Mouse (Mus musculus) neural tube, embryonic 13.5 days (tissue): ENCODE data around the gene Fan1. TPM values are rescaled to one million over a fixed set of nuclear protein-coding genes. Genes with fewer than 3 reads are reported as not detected.

Source experiments
- ATAC-seq: fragments of 200-750 bp; cut with Nextera tagmentation; 2 replicates; pipeline ENCODE4 v1.8.0; 2017; ENCODE audit warnings: low read depth, mild to moderate bottlenecking, moderate TSS enrichment, moderate library complexity
- H3K27ac ChIP-seq: fragments of 300-500 bp; sonication (generic); replicated peaks from 2 replicates; pipeline ENCODE4 v1.5.1; 2015; ENCODE audit warnings: moderate library complexity, mild to moderate bottlenecking, inconsistent platforms
- H3K27me3 ChIP-seq: fragments of 300-500 bp; sonication (generic); 2 replicates; pipeline ENCODE4 v1.6.1; 2015; ENCODE audit warnings: mild to moderate bottlenecking, inconsistent platforms
- H3K36me3 ChIP-seq: fragments of 300-500 bp; sonication (generic); 2 replicates; pipeline ENCODE4 v1.6.1; 2015; ENCODE audit warnings: mild to moderate bottlenecking, inconsistent platforms
- H3K4me1 ChIP-seq: fragments of 300-500 bp; sonication (generic); replicated peaks from 2 replicates; pipeline ENCODE4 v1.6.1; 2015; ENCODE audit warnings: inconsistent platforms
- H3K4me2 ChIP-seq: fragments of 300-500 bp; sonication (generic); 2 replicates; pipeline ENCODE4 v1.6.1; 2015; ENCODE audit warnings: inconsistent platforms, mild to moderate bottlenecking, moderate library complexity
- H3K4me3 ChIP-seq: fragments of 300-500 bp; sonication (generic); 2 replicates; pipeline ENCODE4 v1.5.1; 2015; ENCODE audit warnings: mild to moderate bottlenecking, inconsistent platforms
- H3K9ac ChIP-seq: fragments of 300-500 bp; sonication (generic); 2 replicates; pipeline ENCODE4 v1.6.1; 2015; ENCODE audit warnings: moderate library complexity, mild to moderate bottlenecking, inconsistent platforms
- H3K9me3 ChIP-seq: fragments of 300-500 bp; sonication (generic); 2 replicates; pipeline ENCODE4 v1.6.1; 2016; ENCODE audit warnings: inconsistent platforms
- WGBS: fragments of 180-500 bp; shearing (Covaris S2); methylation state at CpG from one replicate; pipeline ENCODE4 v1.1.7; 2015; 5-methylcytosine and 5-hydroxymethylcytosine counted together
- polyA plus RNA-seq: library from polyadenylated mRNA; unstranded; fragments of >200 nt; fragmentation: Nextera tagmentation; extraction: Ambion mirVana; gene quantifications from 2 replicates; pipeline ENCODE4 v1.2.1, GENCODE M21; 2015

The Fan1 gene
- polyA plus RNA-seq, 1 experiment from 2014 or later, result 7.5 TPM

DNA sequence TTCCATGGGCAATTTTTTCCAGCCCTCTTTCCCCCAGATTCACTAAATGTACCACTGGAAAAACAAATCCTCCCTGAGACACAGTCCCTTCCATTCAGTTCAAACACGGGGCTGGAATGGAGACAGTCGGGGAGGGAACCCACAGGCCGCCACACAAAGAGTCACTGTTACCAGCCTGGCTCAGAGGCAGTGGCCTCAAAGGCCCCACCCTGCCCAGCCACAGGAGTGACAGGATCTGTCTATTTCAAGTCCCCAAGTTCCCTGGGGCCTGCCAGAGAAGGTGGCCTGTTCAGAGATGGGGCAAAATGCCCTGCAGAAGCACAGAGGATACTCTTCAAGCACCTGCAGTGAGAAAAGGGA, 13.3 kb downstream of the Fan1 start:
- Histone ChIP-seq H3K27me3 (no peaks in the 10 kb centered on the region), H3K27ac (peak overlapping the region; percentile 9), H3K9me3 (no peaks in the 10 kb centered on the region), H3K9ac (no peak overlapping the region), H3K4me3 (no peak overlapping the region), H3K4me1 (0 out of 2 replicates have a peak, but pooled peaks cover 3% of the 10 kb centered on the region), H3K36me3 (peaks cover 87% of the 10 kb centered on the region), H3K4me2 (no peak overlapping the region)
- ATAC-seq, result peak; percentile 59; the same call in 1 of the 2 replicates
- 44% methylated on average over 3 of the region's 3 CpGs for WGBS

DNA sequence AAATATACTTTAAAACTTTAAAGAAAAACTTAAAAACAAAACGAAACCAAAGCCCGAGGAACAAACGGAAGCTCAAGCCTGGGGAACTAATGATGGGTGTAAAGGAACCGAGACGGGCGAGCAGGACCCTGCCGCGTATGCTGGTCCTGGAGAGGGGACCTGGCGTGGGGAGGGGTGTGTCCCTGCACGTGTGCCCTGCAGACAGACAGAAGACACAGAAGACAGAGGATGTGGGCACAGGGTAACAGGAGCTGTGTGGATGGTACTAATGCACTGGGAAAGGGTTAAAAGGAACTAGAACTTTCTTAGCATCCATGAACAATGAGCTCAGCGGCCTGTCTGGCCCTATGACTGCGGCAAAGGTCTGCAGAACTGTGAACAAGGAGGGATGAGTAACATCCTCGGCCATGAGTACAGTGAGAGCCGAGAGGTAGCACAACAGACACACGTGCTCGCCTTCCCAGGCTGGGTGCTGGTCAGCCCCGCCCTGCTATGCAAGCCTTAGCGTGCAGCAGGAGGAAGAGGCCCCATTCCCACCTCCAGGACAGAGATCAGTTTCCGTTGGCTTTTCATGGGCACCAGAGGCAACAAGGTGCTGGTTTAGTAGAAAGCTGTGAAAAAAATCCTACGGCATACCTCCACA, 13.8 kb downstream of the Fan1 start:
- Histone ChIP-seq H3K27ac (peak overlapping the region; percentile 9), H3K4me1 (0 out of 2 replicates have a peak, but pooled peaks cover 3% of the 10 kb centered on the region), H3K9me3 (no peaks in the 10 kb centered on the region), H3K4me3 (no peak overlapping the region), H3K9ac (no peak overlapping the region), H3K36me3 (peaks cover 82% of the 10 kb centered on the region), H3K4me2 (no peak overlapping the region), H3K27me3 (no peaks in the 10 kb centered on the region)
- ATAC-seq, result no peak; the same call in 1 of the 2 replicates
- WGBS, result 86% methylated on average over 20 of the region's 20 CpGs

DNA sequence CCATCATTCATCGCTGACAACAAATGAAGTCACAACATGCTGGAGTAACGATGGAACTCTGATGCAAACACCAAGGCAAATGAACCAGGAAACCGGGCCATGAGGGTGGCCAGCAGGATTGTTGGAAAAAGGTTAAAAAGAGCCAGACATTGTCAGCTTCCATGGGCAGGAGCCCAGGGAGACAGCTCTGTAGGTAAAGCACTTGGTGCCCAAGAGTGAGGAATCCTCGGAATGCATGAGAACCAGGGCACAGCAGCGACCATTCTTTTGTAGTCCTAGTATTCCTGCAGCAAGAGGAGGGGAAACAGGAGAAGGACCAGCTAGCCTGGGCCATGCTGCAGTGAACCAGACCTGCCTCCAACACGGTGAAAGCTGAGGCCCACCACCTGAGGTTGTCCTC, 15.2 kb downstream of the Fan1 start:
- 80% methylated on average over 6 of the region's 6 CpGs for WGBS
- ATAC-seq, result no peak

DNA sequence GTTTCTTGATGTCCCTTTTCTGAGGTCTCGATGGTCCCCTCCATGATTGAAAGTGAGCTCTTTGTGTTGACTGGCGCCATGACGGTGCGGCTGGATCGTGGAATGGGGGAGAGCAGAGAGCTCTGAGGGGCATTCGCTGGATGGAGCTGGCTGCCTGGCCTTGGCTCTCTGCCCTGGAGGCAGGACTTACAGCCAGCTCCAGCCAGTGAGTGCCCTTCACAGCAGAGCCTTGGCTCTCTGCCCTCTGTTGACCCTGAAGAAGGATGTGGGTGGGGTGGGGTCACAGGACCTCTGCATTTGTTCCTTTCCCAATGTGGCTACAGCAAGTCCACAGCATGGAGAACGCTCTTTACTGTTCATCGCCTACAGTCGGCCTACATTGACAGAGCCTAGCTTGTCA, 16.5 kb downstream of the Fan1 start:
- peaks cover 64% of the 10 kb centered on the region for H3K36me3 ChIP-seq
- no peak overlapping the region for H3K27ac ChIP-seq
- no peak overlapping the region for H3K4me3 ChIP-seq
- ATAC-seq, result no peak
- H3K9ac ChIP-seq, result no peak overlapping the region
- H3K4me1 ChIP-seq, result peaks cover 15% of the 10 kb centered on the region
- 86% methylated on average over 9 of the region's 9 CpGs for WGBS
- H3K27me3 ChIP-seq, result no peaks in the 10 kb centered on the region
- no peak overlapping the region for H3K4me2 ChIP-seq
- no peaks in the 10 kb centered on the region for H3K9me3 ChIP-seq

More for the DNA sequence above, 15.2 kb downstream of the Fan1 start:
- Histone ChIP-seq H3K27me3 (no peaks in the 10 kb centered on the region), H3K36me3 (peaks cover 71% of the 10 kb centered on the region), H3K4me1 (peaks cover 15% of the 10 kb centered on the region), H3K9me3 (no peaks in the 10 kb centered on the region), H3K27ac (no peak overlapping the region), H3K9ac (no peak overlapping the region), H3K4me2 (no peak overlapping the region), H3K4me3 (no peak overlapping the region)

DNA sequence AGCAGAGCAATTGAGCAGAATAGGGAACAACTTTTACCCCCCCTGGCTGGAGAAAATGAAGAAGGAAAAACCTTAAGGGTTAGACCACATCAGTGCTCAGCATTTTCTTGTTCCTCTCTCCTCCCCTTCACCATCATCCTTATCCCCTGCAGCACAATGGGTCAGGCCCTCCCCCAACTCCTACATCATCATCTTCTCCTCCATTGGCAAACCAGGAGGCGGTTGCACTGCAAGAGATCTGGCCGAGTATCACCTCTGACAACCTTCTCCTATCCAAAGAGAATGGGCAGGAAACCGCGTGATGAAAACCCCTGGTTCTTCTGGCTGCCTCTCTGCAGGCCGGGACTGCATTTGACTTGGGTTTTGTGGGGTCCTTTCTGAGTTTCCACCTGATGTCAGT, 17.2 kb downstream of the Fan1 start:
- Histone ChIP-seq H3K4me1 (peaks cover 15% of the 10 kb centered on the region), H3K4me2 (no peak overlapping the region), H3K4me3 (no peak overlapping the region), H3K27ac (no peak overlapping the region), H3K9me3 (no peaks in the 10 kb centered on the region), H3K9ac (no peak overlapping the region), H3K27me3 (no peaks in the 10 kb centered on the region), H3K36me3 (peaks cover 57% of the 10 kb centered on the region)
- WGBS, result 94% methylated on average over 5 of the region's 5 CpGs
- ATAC-seq, result no peak

DNA sequence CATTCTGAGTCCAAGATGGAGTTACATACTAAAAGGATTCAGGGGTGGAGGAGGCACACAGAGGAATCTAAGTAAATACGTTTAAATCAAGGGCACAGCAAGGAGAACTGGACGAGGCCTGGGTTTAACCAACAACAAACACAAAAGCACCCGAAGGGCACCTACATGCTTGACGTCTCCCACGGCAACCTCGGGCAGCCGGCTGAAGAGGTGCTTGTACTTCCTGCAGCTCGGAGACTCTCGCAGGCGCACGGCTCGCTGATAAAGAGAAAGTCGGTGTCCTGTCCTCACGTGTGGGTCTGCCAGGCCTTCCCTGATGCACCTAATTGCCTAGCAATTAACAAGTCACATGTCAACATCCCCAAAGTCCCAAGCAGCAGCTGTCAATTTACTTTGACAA, 19.7 kb downstream of the Fan1 start:
- Histone ChIP-seq H3K4me3 (no peak overlapping the region), H3K4me1 (peaks cover 20% of the 10 kb centered on the region), H3K36me3 (peaks cover 42% of the 10 kb centered on the region), H3K9ac (no peak overlapping the region), H3K9me3 (no peaks in the 10 kb centered on the region), H3K27ac (0 out of 2 replicates have a peak overlapping the region, but pooled peaks have one; percentile 28), H3K27me3 (no peaks in the 10 kb centered on the region), H3K4me2 (no peak overlapping the region)
- no peak for ATAC-seq
- 35% methylated on average over 14 of the region's 14 CpGs for WGBS

DNA sequence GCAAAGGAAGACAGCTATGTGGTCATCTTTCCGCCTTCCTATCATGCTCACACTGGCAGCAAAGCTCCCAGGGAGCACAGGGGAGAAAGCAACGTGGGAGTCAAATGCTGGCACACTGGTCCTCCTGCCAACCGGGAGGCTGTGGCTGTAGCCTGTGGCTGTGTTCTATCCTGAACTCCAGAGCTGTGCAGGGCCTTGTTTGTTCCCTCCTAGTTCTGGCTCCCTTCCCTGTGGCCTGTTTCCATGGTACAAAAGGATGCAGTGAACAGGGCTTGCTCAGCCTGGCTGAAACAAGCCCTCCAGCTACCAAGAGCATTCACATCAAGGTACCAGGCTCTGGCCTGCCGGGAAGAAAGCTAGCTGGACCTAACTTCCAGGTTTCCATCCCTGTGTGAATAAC, 22.8 kb downstream of the Fan1 start:
- Histone ChIP-seq H3K9ac (no peak overlapping the region), H3K4me1 (peaks cover 21% of the 10 kb centered on the region), H3K27ac (peak overlapping the region; percentile 65), H3K27me3 (no peaks in the 10 kb centered on the region), H3K9me3 (no peaks in the 10 kb centered on the region), H3K4me3 (no peak overlapping the region), H3K36me3 (peaks cover 39% of the 10 kb centered on the region), H3K4me2 (no peak overlapping the region)
- peak; percentile 66 for ATAC-seq
- WGBS, result 69% methylated on average over 4 of the region's 4 CpGs

DNA sequence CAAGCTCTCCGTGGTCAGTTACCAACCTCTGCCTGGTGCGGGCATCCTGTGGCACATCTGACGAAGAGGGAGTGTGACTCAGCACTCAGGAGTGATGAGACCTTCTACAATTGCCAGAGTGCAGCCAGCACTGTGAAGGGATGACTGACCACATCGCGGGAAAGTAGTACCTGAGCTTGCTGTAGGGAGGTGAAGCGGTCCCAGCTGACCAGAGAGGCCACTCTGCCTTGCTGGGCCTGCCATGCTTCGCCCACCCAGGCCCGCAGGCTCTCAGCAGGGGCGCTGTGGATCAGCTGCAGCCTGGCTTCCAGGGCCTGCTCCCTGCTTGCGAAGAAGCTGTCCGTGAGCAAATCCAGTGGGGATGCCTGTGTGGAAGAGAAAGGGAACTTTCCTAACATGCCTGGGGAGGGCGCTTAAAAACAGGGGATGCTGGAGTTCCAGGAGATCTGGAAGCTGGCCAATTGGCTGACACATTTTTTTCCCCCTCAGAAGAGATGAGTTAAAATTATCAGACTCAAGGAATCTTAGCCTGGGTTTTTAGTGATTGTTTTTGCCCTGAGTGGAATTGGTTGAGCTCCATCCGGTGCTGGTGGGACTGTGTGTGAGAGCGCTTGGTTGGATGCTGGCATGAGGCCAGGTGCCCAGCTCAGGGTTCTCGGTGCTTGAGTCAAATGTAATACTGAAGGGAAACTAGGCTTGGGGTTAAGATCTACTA, 24.6 kb downstream of the Fan1 start:
- H3K36me3 ChIP-seq, result peaks cover 36% of the 10 kb centered on the region
- H3K9me3 ChIP-seq, result no peaks in the 10 kb centered on the region
- peaks cover 15% of the 10 kb centered on the region for H3K4me1 ChIP-seq
- no peak overlapping the region for H3K4me2 ChIP-seq
- H3K27ac ChIP-seq, result no peak overlapping the region
- no peak overlapping the region for H3K4me3 ChIP-seq
- no peaks in the 10 kb centered on the region for H3K27me3 ChIP-seq
- 82% methylated on average over 15 of the region's 15 CpGs for WGBS
- no peak for ATAC-seq
- H3K9ac ChIP-seq, result no peak overlapping the region

DNA sequence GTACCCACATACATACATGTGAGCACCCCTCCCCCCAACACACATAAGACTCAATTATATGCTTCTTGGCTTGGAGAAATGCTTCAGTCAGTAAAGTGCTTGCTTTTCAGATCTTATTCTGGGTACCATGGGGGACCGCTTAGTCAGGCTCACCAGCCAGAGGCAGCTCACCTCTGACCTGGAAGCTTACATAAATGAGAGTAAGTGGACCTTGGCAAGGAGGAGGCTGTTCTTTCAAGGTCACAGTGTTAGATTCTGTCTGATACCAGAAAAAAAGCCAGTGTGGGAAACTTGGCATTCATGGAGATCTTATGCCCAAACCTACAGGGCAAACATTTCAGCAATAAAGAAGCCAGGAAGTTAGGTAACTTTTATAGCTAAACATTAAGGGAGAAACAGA, 26.1 kb downstream of the Fan1 start:
- no peak for ATAC-seq
- Histone ChIP-seq H3K4me3 (no peak overlapping the region), H3K27me3 (no peaks in the 10 kb centered on the region), H3K4me2 (no peak overlapping the region), H3K36me3 (peaks cover 27% of the 10 kb centered on the region), H3K9me3 (no peaks in the 10 kb centered on the region), H3K4me1 (peaks cover 9% of the 10 kb centered on the region; the same call in 1 of the 2 replicates), H3K9ac (no peak overlapping the region), H3K27ac (no peak overlapping the region)
- WGBS, result 91% methylated on average over 1 of the region's 1 CpGs

DNA sequence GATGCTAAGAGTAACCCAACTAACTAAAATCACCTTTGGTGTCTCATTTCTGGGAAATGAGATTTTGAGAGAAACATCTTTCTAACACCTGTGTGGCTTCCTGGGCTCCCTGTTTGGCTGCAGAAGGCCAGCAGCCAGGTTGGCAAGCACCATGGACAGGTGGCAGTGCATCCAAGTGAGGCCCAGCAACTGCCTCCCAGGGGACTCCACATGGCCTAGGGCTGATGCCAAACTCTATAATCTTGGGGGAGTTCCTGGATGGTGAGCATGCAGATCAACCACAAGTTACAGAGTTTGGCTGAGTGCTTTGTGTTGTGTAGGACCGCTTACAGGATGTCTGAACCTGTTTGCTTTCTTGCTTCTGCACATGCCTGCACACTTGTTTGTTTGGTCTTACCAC, 41.2 kb downstream of the Fan1 start:
- H3K27me3 ChIP-seq, result no peaks in the 10 kb centered on the region
- no peak for ATAC-seq
- peaks cover 47% of the 10 kb centered on the region for H3K36me3 ChIP-seq
- H3K27ac ChIP-seq, result no peak overlapping the region
- no peaks in the 10 kb centered on the region for H3K4me1 ChIP-seq
- no peak overlapping the region for H3K9ac ChIP-seq
- H3K4me2 ChIP-seq, result no peak overlapping the region
- no peak overlapping the region for H3K4me3 ChIP-seq
- WGBS, result 88% methylated on average over 1 of the region's 1 CpGs
- H3K9me3 ChIP-seq, result no peaks in the 10 kb centered on the region

DNA sequence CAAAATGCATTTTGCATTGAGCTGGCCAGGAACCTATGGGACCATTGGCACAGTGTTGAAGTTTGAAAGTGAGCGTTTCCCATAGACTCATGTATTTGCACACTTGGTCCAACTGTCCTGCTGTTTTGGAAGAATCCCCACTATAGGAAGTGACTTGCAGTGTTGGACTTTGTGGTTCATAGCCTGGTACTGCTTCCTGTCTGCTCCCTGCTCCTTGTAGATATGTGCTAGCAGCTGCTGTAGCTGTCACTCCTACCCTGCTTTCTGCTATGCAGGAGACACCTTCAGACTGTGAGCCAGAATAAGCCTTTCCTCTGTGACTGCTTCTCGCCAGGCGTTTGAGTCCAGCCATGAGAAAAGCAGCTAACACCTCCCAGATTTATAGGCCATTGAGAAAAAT, 42.6 kb downstream of the Fan1 start:
- peaks cover 37% of the 10 kb centered on the region for H3K36me3 ChIP-seq
- no peaks in the 10 kb centered on the region for H3K9me3 ChIP-seq
- H3K9ac ChIP-seq, result no peak overlapping the region
- no peaks in the 10 kb centered on the region for H3K4me1 ChIP-seq
- no peak overlapping the region for H3K4me3 ChIP-seq
- 89% methylated on average over 3 of the region's 3 CpGs for WGBS
- no peaks in the 10 kb centered on the region for H3K27me3 ChIP-seq
- H3K4me2 ChIP-seq, result no peak overlapping the region
- no peak for ATAC-seq
- H3K27ac ChIP-seq, result no peak overlapping the region

DNA sequence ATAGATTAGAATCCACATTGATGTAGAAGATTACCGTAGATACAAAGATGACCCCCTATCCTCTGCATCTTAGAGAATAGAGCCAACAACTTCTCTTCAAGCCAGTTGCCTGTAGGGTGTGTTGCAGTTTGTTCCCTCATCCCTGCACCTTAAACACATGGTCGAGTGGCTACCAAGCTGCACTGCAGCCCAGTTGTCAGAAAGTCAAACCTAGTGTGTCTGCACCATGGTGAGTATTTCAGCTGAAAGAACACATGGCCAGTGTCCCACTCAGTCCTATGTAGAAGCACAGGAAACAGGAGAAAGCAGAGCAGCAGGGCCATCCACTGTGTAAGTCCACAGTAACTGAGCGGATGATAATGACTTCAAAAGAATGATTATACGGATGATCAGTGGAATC, 46.4 kb downstream of the Fan1 start:
- H3K9ac ChIP-seq, result no peak overlapping the region
- H3K4me3 ChIP-seq, result no peak overlapping the region
- WGBS, result 88% methylated on average over 4 of the region's 4 CpGs
- H3K4me2 ChIP-seq, result no peak overlapping the region
- H3K9me3 ChIP-seq, result no peaks in the 10 kb centered on the region
- H3K27ac ChIP-seq, result no peak overlapping the region
- ATAC-seq, result no peak
- H3K36me3 ChIP-seq, result peaks cover 25% of the 10 kb centered on the region; the same call in 1 of the 2 replicates
- no peaks in the 10 kb centered on the region for H3K4me1 ChIP-seq
- H3K27me3 ChIP-seq, result no peaks in the 10 kb centered on the region
